8 mouse cellular contexts compared by ENCODE assay signal in the genomic region with DNA sequence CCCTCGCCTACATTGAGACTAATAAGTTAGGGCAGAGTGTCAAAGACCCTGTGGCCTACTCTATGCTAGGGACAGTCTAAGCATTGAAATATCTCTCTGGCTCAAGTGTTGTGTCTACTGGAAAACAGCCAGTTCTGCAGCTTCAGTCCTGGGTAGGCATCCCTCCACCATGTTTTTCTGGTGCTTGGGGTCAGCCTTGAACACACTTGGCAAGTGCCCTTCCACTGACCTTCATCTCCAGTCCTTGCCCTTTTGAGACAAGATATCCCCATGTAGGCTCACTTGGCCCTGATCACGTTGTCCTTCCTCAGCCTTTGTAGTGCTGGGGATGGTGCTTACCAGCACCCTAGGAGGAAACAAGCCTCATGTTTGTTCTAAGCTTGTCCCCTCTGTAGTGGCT.
"Had no signal": no experiment of that assay in that cellular context is flagged by ENCODE, and none has a peak within 500 bp of the region (broad histone marks: within the 10 kb centered on the region; RNA-seq: fewer than 3 reads in every experiment).

No protein-coding gene starts in this region.

- DNase-seq: liver, postnatal 0 days; lung, adult 2 months; lung, postnatal 14 days; lung, postnatal 36 days; right cerebral cortex, postnatal 14 days; thymus, adult 2 months; thymus, postnatal 25 days; thymus, postnatal 4 days had no signal
